Mouse (Mus musculus) thymus, postnatal 0 days (tissue): ENCODE measurements around the gene 2210016F16Rik. TPM values are rescaled to one million over a fixed set of nuclear protein-coding genes. Genes with fewer than 3 reads are reported as not detected.
"Not testable (repeated sequence)": the region's sequence is repeated elsewhere in the genome, so short reads cannot be mapped to it uniquely, and the experiment has no call there.

ENCODE experiments used
- DNase-seq: peaks from one replicate; pipeline ENCODE4 v3.0.0-alpha.2; 2015; ENCODE audit warnings: low spot score
- microRNA counts: library from miRNA; unstranded; fragments of <30 nt; microRNA quantifications from one replicate; lab custom pipeline; 2015
- microRNA-seq: library from miRNA; unstranded; fragments of <30 nt; microRNA quantifications from one replicate; pipeline ENCODE4, GENCODE M21; 2016; ENCODE audit warnings: borderline number of aligned reads
- polyA plus RNA-seq: library from polyadenylated mRNA; unstranded; fragments of >200 nt; fragmentation: Nextera tagmentation; extraction: Ambion mirVana; gene quantifications from 2 replicates; pipeline ENCODE4 v1.2.1, GENCODE M21; 2015

2210016F16Rik gene
- polyA plus RNA-seq, 1 experiment from 2014 or later, result 45.6 TPM

GRCm38 (mm10) chr13:58373153-58373470 is 11.9 kb downstream of the 2210016F16Rik start:
- DNase-seq, result peak; percentile 88

- DNase-seq, result no peak
Observed at GRCm38 (mm10) chr13:58372278-58373152, 12.5 kb downstream of the 2210016F16Rik start.

- no peak for DNase-seq
Observed at GRCm38 (mm10) chr13:58368835-58369234, 16.2 kb downstream of the 2210016F16Rik start.

GRCm38 (mm10) chr13:58367641-58368040 is 17.4 kb downstream of the 2210016F16Rik start:
- DNase-seq, result no peak

GRCm38 (mm10) chr13:58366373-58366772 is 18.7 kb downstream of the 2210016F16Rik start:
- DNase-seq, result no peak

GRCm38 (mm10) chr13:58365179-58365578 is 19.8 kb downstream of the 2210016F16Rik start:
- not testable (repeated sequence) for DNase-seq

- no peak for DNase-seq
Observed at GRCm38 (mm10) chr13:58364353-58365175, 20.5 kb downstream of the 2210016F16Rik start.

- DNase-seq, result no peak
Observed at GRCm38 (mm10) chr13:58359304-58359653, 25.7 kb downstream of the 2210016F16Rik start.

- DNase-seq, result peak; percentile 91
Observed at GRCm38 (mm10) chr13:58358629-58359303, 26.3 kb downstream of the 2210016F16Rik start, which contains the start of gene Kif27. TSS of gene Kif27 (minus strand) at chr13:58359122.

- no peak for DNase-seq
Observed at GRCm38 (mm10) chr13:58352996-58353395, 32.0 kb downstream of the 2210016F16Rik start.

- DNase-seq, result no peak
Observed at GRCm38 (mm10) chr13:58350606-58351005, 34.4 kb downstream of the 2210016F16Rik start.

GRCm38 (mm10) chr13:58344505-58344904 is 40.5 kb downstream of the 2210016F16Rik start:
- DNase-seq, result no peak

- DNase-seq, result no peak
Observed at GRCm38 (mm10) chr13:58337456-58337855, 47.6 kb downstream of the 2210016F16Rik start.

GRCm38 (mm10) chr13:58334116-58334515 is 50.9 kb downstream of the 2210016F16Rik start:
- no peak for DNase-seq

MicroRNAs encoded within 50 kb of the gene (microRNA counts, 519-probe panel; counts per million panel counts)
- 473 counts per million, percentile 71 among the panel's probes with 10 or more counts for microRNA mmu-miR-7a (lab: Ali Mortazavi, UCI)

Small RNA genes lying within 50 kb of the gene (microRNA-seq; reads per million reads assigned to microRNA genes)
- gene Mir7-1, result 303 reads per million, percentile 59 among the genes with 10 or more reads in this experiment

Other genes starting within 250 kb of the 2210016F16Rik start
- gene Idnk, start 227.6 kb downstream of the 2210016F16Rik start, polyA plus RNA-seq, result 109 and 117 TPM in 2 replicates
- gene Ubqln1, start 169.6 kb downstream of the 2210016F16Rik start, polyA plus RNA-seq, result 89.4 and 92.3 TPM in 2 replicates
- gene Gkap1, start 109.5 kb downstream of the 2210016F16Rik start, polyA plus RNA-seq, result 8.7 and 9.4 TPM in 2 replicates
- gene Kif27, start 26.1 kb downstream of the 2210016F16Rik start, polyA plus RNA-seq, result 0.04 and 0.09 TPM in 2 replicates
- 28.5 and 30.5 TPM in 2 replicates for gene Rmi1, start 17.0 kb upstream of the 2210016F16Rik start, polyA plus RNA-seq
- 1,350 and 1,444 TPM in 2 replicates for gene Hnrnpk, start 18.1 kb upstream of the 2210016F16Rik start, polyA plus RNA-seq
- 0.03 and 0.05 TPM in 2 replicates for gene Slc28a3, start 225.7 kb upstream of the 2210016F16Rik start, polyA plus RNA-seq